Mouse (Mus musculus) stomach, embryonic 15.5 days (tissue): ENCODE results near the gene Etfb. TPM values are rescaled to one million over a fixed set of nuclear protein-coding genes. Genes with fewer than 3 reads are reported as not detected.
A peak's percentile ranks its signal among the peaks of the same experiment; 100 is the strongest.
"Not testable (repeated sequence)": the region's sequence is repeated elsewhere in the genome, so short reads cannot be mapped to it uniquely, and the experiment has no call there.

Experiments used
- ATAC-seq: fragments of 200-750 bp; cut with Nextera tagmentation; 2 replicates; pipeline ENCODE4 v1.8.0; 2017; ENCODE audit warnings: low read depth, moderate number of reproducible peaks, moderate TSS enrichment; ENCODE audit not compliant: insufficient read depth, low FRiP score
- H3K27ac ChIP-seq: fragments of 300-500 bp; sonication (generic); 2 replicates; pipeline ENCODE4 v1.5.1; 2015; ENCODE audit warnings: mild to moderate bottlenecking, inconsistent platforms
- H3K27me3 ChIP-seq: fragments of 300-500 bp; sonication (generic); replicated peaks from 2 replicates; pipeline ENCODE4 v1.6.1; 2015; ENCODE audit warnings: inconsistent platforms
- H3K36me3 ChIP-seq: fragments of 300-500 bp; sonication (generic); 2 replicates; pipeline ENCODE4 v1.6.1; 2015; ENCODE audit warnings: inconsistent platforms
- H3K4me1 ChIP-seq: fragments of 300-500 bp; sonication (generic); 2 replicates; pipeline ENCODE4 v1.6.1; 2015; ENCODE audit warnings: inconsistent platforms
- H3K4me2 ChIP-seq: fragments of 300-500 bp; sonication (generic); 2 replicates; pipeline ENCODE4 v1.6.1; 2015; ENCODE audit warnings: mild to moderate bottlenecking, inconsistent platforms
- H3K4me3 ChIP-seq: fragments of 300-500 bp; sonication (generic); replicated peaks from 2 replicates; pipeline ENCODE4 v1.5.1; 2015; ENCODE audit warnings: inconsistent platforms
- H3K9ac ChIP-seq: fragments of 300-500 bp; sonication (generic); 2 replicates; pipeline ENCODE4 v1.6.1; 2015; ENCODE audit warnings: inconsistent platforms
- H3K9me3 ChIP-seq: fragments of 300-500 bp; sonication (generic); 2 replicates; pipeline ENCODE4 v1.6.1; 2016; ENCODE audit warnings: inconsistent platforms
- WGBS: fragments of 180-500 bp; shearing (Covaris S2); methylation state at CpG from one replicate; pipeline ENCODE4 v1.1.7; 2015; 5-methylcytosine and 5-hydroxymethylcytosine counted together
- polyA plus RNA-seq: library from polyadenylated mRNA; unstranded; fragments of >200 nt; fragmentation: Nextera tagmentation; extraction: Ambion mirVana; gene quantifications from 2 replicates; pipeline ENCODE4 v1.2.1, GENCODE M21; 2015

Gene Etfb
- polyA plus RNA-seq = 353 and 355 TPM in 2 replicates

DNA sequence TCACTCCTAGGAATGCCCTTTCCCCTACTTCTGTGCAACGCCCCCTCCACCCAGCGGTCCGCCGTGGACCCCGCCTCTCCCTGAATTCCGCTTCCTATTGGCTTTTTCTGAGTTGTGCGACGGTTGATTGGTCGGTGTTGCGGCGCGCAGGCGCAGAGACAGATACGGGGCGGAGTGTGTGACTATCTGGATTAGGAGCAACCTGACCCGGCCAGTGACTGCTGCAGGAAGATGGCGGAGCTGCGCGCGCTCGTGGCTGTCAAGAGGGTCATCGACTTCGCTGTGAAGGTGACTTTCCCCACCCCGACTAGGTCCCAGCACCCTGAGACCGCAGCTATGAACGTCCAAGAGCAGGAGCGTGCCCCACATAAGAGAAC, at the start of gene Etfb, which contains the start of gene Gm45233:
Gene Etfb (plus strand): TSS at position 167 of the 377 bp plus-strand sequence.
Gene Gm45233 (plus strand): TSS at position 212 of the 377 bp plus-strand sequence.
- Histone ChIP-seq H3K36me3 (no peaks in the 10 kb centered on the region), H3K27ac (peak within 1 kb of the TSS; percentile 100), H3K9me3 (no peaks in the 10 kb centered on the region), H3K4me1 (peaks cover 14% of the 10 kb centered on the region), H3K9ac (peak within 1 kb of the TSS; percentile 56; the same call in 1 of the 2 replicates), H3K4me2 (peak within 1 kb of the TSS; percentile 89), H3K27me3 (no peaks in the 10 kb centered on the region), H3K4me3 (peak within 1 kb of the TSS; percentile 62)
- under 1% methylated on average over 27 of the region's 27 CpGs for WGBS
- peak; percentile 97 for ATAC-seq

DNA sequence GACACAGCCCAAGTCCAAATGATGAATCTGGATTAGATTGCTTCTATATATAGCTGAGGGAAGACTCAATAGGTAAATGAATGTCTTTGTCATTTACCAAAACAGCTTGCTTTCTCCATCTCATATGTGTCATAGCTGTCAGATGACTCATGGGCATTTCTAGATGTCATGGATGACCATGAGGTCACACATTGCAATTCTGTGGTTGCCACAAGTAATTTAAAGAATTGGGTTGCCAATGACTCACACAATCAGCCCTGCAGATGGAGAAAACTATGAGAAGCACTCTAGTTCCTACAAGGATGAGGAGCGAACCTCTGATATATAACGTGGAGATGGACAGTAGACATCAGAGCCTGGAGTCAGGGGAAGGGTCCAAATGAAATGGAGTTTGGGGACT, 44.4 kb upstream of the Etfb start:
- H3K4me2 ChIP-seq = no peak overlapping the region
- H3K4me3 ChIP-seq = no peak overlapping the region
- WGBS = 85% methylated on average over 2 of the region's 2 CpGs
- H3K27ac ChIP-seq = no peak overlapping the region
- H3K4me1 ChIP-seq = no peaks in the 10 kb centered on the region
- H3K9ac ChIP-seq = no peak overlapping the region
- no peaks in the 10 kb centered on the region for H3K9me3 ChIP-seq
- no peaks in the 10 kb centered on the region for H3K27me3 ChIP-seq
- H3K36me3 ChIP-seq = no peaks in the 10 kb centered on the region
- ATAC-seq = no peak

DNA sequence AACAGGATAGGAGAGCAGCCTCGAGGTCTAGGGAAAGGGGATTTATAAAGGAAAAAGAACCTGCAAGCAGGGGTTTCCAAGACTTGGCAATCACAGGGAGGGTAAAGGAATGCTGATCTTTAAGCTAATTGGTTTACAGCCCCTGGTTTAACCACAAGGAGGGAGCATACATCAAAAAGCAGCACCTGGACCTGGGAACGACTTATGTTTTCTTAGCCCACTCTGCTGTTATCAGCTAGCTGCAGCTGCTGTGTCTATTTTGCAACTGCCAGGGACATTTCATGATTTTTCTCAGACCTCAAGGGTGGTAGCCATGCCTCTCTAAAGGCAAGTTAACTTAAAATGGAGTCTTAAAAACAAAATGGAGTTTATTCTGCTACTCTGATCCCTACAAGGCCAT, 41.2 kb upstream of the Etfb start:
- Histone ChIP-seq H3K9me3 (no peaks in the 10 kb centered on the region), H3K9ac (no peak overlapping the region), H3K27me3 (no peaks in the 10 kb centered on the region), H3K4me3 (no peak overlapping the region), H3K4me2 (no peak overlapping the region), H3K27ac (no peak overlapping the region), H3K4me1 (no peaks in the 10 kb centered on the region), H3K36me3 (no peaks in the 10 kb centered on the region)
- ATAC-seq = no peak
- 19% methylated on average over 2 of the region's 2 CpGs for WGBS

DNA sequence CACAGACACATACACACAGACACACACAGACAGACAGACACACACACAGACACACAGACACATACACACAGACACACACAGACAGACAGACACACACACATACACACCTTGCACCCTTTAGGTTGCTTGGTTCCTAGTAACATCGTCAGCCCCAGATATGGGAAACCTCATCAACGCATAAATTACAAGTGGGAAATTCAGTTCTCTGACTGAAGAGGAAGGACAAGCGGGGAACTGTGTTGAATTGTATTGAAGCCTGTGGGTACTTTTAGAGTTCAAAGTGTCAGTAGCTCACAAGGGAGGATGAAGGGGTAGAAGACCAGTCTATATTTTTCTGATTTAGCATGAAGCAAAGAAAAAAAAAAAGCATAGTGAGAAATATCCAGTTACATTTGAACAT, 36.3 kb upstream of the Etfb start:
- 77% methylated on average over 3 of the region's 3 CpGs for WGBS
- no peak overlapping the region for H3K9ac ChIP-seq

DNA sequence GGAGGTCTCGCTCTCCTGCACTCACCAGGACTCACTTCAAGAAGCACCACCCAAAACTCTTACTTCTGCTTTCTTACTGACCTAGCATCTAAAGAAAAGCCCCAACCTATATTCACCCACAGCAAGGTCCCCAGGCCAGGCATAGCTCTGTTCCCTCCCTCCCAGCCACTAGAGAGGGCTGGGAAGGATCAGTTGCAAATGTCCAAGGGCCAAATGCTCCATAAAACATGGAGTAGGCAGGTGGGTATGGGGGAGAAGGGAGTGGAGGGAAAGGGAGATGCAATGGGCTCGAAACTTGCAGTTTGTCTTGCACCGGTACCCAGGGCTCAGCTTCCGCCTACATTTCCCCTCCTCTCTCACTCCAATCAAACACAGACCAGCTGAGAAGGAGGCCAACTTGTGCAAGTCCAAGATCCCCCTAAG, 35.7 kb upstream of the Etfb start, which contains the start of gene Siglecg:
Gene Siglecg (plus strand): TSS at position 74 of the 423 bp plus-strand sequence.
- Histone ChIP-seq H3K9me3 (no peaks in the 10 kb centered on the region), H3K9ac (no peak within 1 kb of the TSS), H3K27me3 (no peaks in the 10 kb centered on the region), H3K4me2 (no peak within 1 kb of the TSS), H3K27ac (no peak within 1 kb of the TSS), H3K4me3 (no peak within 1 kb of the TSS), H3K36me3 (no peaks in the 10 kb centered on the region), H3K4me1 (no peaks in the 10 kb centered on the region)
- WGBS = 76% methylated on average over 4 of the region's 4 CpGs
- ATAC-seq = no peak

More for the DNA sequence above, 36.3 kb upstream of the Etfb start:
- no peaks in the 10 kb centered on the region for H3K4me1 ChIP-seq
- H3K36me3 ChIP-seq = no peaks in the 10 kb centered on the region
- H3K4me3 ChIP-seq = no peak overlapping the region
- H3K27me3 ChIP-seq = no peaks in the 10 kb centered on the region
- no peak overlapping the region for H3K27ac ChIP-seq
- no peak for ATAC-seq
- no peaks in the 10 kb centered on the region for H3K9me3 ChIP-seq
- H3K4me2 ChIP-seq = no peak overlapping the region

DNA sequence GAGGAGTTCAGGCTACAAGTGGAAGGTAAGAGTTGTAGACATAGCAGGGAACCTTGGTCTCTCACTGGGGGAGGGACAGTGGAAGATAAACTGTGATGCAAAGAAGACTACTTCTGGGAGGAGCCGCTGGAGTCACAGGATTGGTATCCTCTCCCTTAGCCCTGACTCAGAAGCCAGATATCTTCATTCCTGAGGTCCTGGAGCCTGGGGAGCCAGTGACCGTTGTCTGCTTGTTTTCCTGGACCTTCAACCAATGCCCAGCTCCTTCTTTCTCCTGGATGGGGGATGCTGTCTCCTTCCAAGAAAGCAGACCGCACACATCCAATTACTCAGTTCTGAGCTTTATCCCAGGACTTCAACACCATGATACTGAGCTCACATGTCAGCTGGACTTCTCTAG, 34.8 kb upstream of the Etfb start:
- Histone ChIP-seq H3K9ac (no peak overlapping the region), H3K27ac (no peak overlapping the region), H3K36me3 (no peaks in the 10 kb centered on the region), H3K9me3 (no peaks in the 10 kb centered on the region), H3K4me2 (no peak overlapping the region), H3K4me3 (no peak overlapping the region), H3K27me3 (no peaks in the 10 kb centered on the region), H3K4me1 (no peaks in the 10 kb centered on the region)
- WGBS = 68% methylated on average over 3 of the region's 3 CpGs
- ATAC-seq = no peak

DNA sequence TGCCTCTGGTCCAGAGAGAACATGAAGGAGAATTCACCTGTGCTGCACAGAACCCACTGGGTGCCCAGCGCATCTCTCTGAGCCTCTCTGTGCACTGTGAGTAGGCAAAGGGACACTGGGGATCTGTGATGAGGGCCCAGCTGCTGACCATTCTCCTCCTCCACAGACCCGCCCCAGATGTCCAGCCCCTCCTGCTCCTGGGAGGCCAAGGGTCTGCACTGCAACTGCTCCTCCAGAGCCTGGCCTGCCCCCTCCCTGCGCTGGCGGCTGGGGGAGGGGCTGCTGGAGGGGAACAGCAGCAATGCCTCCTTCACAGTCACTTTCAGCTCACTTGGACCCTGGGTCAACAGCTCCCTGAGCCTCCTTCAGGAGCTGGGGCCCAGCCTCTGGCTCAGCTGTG, 32.2 kb upstream of the Etfb start:
- not testable (repeated sequence) for H3K4me1 ChIP-seq, H3K36me3 ChIP-seq, H3K27ac ChIP-seq, H3K4me3 ChIP-seq, ATAC-seq, H3K27me3 ChIP-seq, H3K9me3 ChIP-seq, H3K4me2 ChIP-seq, H3K9ac ChIP-seq
- 34% methylated on average over 4 of the region's 4 CpGs for WGBS

DNA sequence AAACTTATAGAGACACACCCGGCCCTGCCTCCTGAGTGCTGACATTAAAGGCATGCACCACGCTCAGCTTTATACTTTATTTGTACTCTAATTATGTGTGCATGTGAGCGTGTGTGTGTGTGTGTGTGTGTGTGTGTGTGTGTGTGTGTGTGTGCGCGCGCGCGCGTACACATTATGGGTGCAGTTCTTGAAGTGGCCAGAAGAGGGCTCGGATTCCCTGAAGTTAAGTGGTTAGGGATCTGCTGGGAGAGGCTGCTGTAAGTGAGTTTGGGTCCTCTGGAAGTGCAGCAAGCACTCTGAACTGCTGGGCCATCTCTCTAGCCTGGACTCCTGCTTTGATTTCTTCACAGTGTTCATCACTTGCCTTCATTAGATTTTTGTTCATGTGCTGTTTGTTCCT, 26.6 kb upstream of the Etfb start:
- Histone ChIP-seq H3K36me3 (no peaks in the 10 kb centered on the region), H3K4me2 (no peak overlapping the region), H3K9ac (no peak overlapping the region), H3K27me3 (no peaks in the 10 kb centered on the region), H3K9me3 (no peaks in the 10 kb centered on the region), H3K4me1 (no peaks in the 10 kb centered on the region), H3K27ac (no peak overlapping the region), H3K4me3 (no peak overlapping the region)
- no peak for ATAC-seq
- 83% methylated on average over 10 of the region's 10 CpGs for WGBS

DNA sequence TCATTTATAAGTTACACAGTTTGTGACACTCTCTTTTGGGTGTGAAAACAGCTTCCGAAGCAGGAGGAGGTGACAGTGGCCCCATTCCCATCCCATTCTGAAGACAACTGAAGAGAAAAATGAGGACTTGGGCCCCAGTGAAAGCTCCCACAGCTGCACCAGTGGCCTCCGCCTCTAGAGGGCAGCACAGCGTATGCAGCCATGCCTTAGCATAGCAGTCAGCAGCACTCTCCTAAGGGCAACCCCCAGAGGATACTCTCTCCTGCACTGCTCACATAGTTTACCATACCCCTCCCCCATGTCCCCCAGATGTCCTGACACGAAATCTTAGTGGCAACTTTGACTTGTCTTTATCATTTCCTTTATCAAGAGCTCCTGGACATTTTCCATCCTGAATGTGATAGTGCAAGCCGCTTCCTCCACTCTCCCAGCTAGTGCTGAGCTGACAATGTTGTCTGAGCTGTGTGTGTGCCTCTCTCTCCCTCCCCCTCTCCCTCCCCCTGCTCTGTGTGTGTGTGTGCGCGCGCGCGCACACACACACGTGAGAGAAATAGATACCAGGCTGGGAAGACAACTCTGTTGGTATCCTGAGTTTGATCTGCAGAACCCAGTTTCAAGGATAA, 20.8 kb upstream of the Etfb start:
- no peaks in the 10 kb centered on the region for H3K4me1 ChIP-seq
- no peak overlapping the region; the same call in 1 of the 2 replicates for H3K4me2 ChIP-seq
- peak; percentile 83 for ATAC-seq
- no peak overlapping the region for H3K27ac ChIP-seq
- H3K4me3 ChIP-seq = no peak overlapping the region
- no peaks in the 10 kb centered on the region for H3K36me3 ChIP-seq
- no peak overlapping the region for H3K9ac ChIP-seq
- no peaks in the 10 kb centered on the region for H3K27me3 ChIP-seq
- H3K9me3 ChIP-seq = no peaks in the 10 kb centered on the region
- 7% methylated on average over 11 of the region's 11 CpGs for WGBS

DNA sequence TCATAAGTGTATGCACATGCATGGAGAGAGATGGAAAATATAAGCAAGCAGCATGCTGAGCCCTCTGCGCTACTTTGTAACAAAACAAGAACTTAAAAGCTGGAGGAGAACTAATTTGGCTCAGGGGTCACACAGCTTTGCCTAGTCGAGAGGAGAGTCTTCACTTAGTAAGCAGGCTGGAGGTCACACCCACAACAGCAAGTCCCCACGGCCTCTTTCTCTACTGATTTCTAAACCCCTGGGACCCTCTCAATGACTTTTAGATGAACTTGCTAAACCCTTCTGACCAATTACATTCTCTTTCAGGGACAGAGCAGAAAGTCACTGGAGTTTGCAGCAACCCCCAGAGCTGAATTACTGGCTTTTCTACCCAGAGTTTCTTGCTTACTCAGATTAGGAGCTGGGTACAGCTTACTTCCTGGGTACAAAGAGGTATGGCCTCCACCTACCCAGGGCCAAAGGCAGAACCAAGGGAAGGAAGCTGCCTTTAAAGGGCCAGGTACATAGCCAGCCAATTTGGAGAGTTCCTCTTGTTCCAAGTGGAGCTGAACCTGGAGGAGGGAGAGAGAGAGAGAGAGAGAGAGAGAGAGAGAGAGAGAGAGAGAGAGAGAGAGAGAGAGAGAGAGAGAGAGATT, 19.8 kb upstream of the Etfb start:
- no peak for ATAC-seq
- Histone ChIP-seq H3K27me3 (no peaks in the 10 kb centered on the region), H3K9ac (no peak overlapping the region), H3K4me1 (no peaks in the 10 kb centered on the region), H3K9me3 (no peaks in the 10 kb centered on the region), H3K4me2 (no peak overlapping the region), H3K36me3 (no peaks in the 10 kb centered on the region), H3K4me3 (no peak overlapping the region), H3K27ac (no peak overlapping the region)
- WGBS = 55% methylated on average over 3 of the region's 3 CpGs

DNA sequence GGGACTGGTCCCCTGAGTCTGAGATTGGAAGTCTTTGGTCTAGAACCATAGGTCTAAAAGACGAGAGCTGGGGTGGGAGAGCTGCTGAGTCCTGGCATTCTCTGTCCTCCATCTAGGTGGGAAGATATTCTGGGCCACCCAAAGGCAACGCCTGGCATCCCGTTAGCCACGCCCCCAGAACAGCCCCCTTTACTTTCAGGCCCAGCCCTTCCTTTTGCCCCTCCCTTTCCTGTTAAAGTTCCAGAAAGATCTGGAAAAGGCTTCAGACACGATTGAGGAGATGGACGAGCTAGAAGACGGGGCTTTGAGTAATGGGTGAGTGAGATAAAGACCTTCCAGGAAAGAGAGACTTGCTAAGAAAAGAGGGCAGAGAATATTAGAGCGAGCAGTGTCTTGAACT, 16.5 kb upstream of the Etfb start, which contains the start of gene Lim2:
Gene Lim2 (plus strand): TSS at position 265 of the 400 bp plus-strand sequence.
- ATAC-seq = no peak
- no peak within 1 kb of the TSS for H3K4me3 ChIP-seq
- 82% methylated on average over 8 of the region's 8 CpGs for WGBS
- H3K4me1 ChIP-seq = no peaks in the 10 kb centered on the region
- no peak within 1 kb of the TSS for H3K4me2 ChIP-seq
- H3K9ac ChIP-seq = no peak within 1 kb of the TSS
- no peaks in the 10 kb centered on the region for H3K9me3 ChIP-seq
- no peak within 1 kb of the TSS for H3K27ac ChIP-seq
- H3K27me3 ChIP-seq = no peaks in the 10 kb centered on the region
- H3K36me3 ChIP-seq = no peaks in the 10 kb centered on the region

DNA sequence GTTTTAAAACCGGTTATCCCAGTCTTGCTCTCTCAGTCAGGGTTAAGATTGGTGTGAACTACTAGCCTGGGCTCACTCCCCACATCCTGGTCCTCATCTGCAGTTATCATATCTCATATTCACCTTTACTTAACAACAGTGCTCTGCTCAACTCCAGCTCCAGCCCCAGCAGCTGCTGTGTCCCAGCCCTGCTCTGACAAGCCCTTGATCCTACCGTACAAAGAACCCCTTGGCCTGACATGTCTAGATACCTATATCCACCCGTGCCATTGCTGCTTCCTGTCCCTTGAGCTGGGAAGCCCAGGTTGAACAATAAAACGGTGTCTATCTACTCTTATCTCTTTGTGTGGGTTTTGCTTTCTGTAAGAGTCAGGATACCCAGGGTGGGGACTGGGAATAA, 14.4 kb upstream of the Etfb start:
- H3K9ac ChIP-seq = no peak overlapping the region
- no peaks in the 10 kb centered on the region for H3K4me1 ChIP-seq
- H3K4me2 ChIP-seq = no peak overlapping the region
- H3K27ac ChIP-seq = no peak overlapping the region
- H3K36me3 ChIP-seq = no peaks in the 10 kb centered on the region
- H3K4me3 ChIP-seq = no peak overlapping the region
- H3K9me3 ChIP-seq = no peaks in the 10 kb centered on the region
- ATAC-seq = no peak
- 44% methylated on average over 4 of the region's 4 CpGs for WGBS
- H3K27me3 ChIP-seq = no peaks in the 10 kb centered on the region
